Mouse (Mus musculus) activated CD4-positive, CD25-positive, alpha-beta regulatory T cell, adult 4 months (primary cell): ENCODE results near the gene Eif3m. TPM values are rescaled to one million over a fixed set of nuclear protein-coding genes. Genes with fewer than 3 reads are reported as not detected.
"Not testable (repeated sequence)": the region's sequence is repeated elsewhere in the genome, so short reads cannot be mapped to it uniquely, and the experiment has no call there.

Experiments used
- ATAC-seq: one replicate; pipeline ENCODE4 v1.8.0; 2017
- polyA plus RNA-seq, 2 experiments: library from polyadenylated mRNA; unstranded; fragments of 100-300 nt; shearing (Covaris generic); gene quantifications; one replicate each; pipeline ENCODE4 v1.2.1; 2017

Eif3m gene
- polyA plus RNA-seq: 100 to 1,000 TPM; 394 to 437 TPM

- ATAC-seq: peak; percentile 93
Observed at GRCm38 (mm10) chr2:105016967-105017287, at the start of gene Eif3m. Gene Eif3m, minus strand, starts transcription at chr2:105017080.

- ATAC-seq: no peak
Observed at GRCm38 (mm10) chr2:105062741-105063372, 46.0 kb upstream of the Eif3m start.

GRCm38 (mm10) chr2:105058577-105059116 is 41.8 kb upstream of the Eif3m start:
- ATAC-seq: no peak

GRCm38 (mm10) chr2:105055529-105055928 is 38.6 kb upstream of the Eif3m start:
- no peak for ATAC-seq

GRCm38 (mm10) chr2:105048301-105048700 is 31.4 kb upstream of the Eif3m start:
- no peak for ATAC-seq

GRCm38 (mm10) chr2:105043152-105043551 is 26.3 kb upstream of the Eif3m start:
- ATAC-seq: no peak

GRCm38 (mm10) chr2:105040859-105041258 is 24.0 kb upstream of the Eif3m start:
- ATAC-seq: no peak

- no peak for ATAC-seq
Observed at GRCm38 (mm10) chr2:105038879-105039278, 22.0 kb upstream of the Eif3m start.

- no peak for ATAC-seq
Observed at GRCm38 (mm10) chr2:105037956-105038569, 21.2 kb upstream of the Eif3m start.

GRCm38 (mm10) chr2:105036401-105037070 is 19.7 kb upstream of the Eif3m start:
- no peak for ATAC-seq

GRCm38 (mm10) chr2:105035985-105036384 is 19.1 kb upstream of the Eif3m start:
- ATAC-seq: no peak

- ATAC-seq: no peak
Observed at GRCm38 (mm10) chr2:105034084-105034483, 17.2 kb upstream of the Eif3m start.

GRCm38 (mm10) chr2:105030505-105030904 is 13.6 kb upstream of the Eif3m start:
- no peak for ATAC-seq

GRCm38 (mm10) chr2:105028806-105029205 is 11.9 kb upstream of the Eif3m start:
- ATAC-seq: no peak

- no peak for ATAC-seq
Observed at GRCm38 (mm10) chr2:105026950-105027695, 10.2 kb upstream of the Eif3m start.

GRCm38 (mm10) chr2:105025610-105026009 is 8.7 kb upstream of the Eif3m start:
- not testable (repeated sequence) for ATAC-seq

GRCm38 (mm10) chr2:105023815-105024214 is 6.9 kb upstream of the Eif3m start:
- no peak for ATAC-seq

- no peak for ATAC-seq
Observed at GRCm38 (mm10) chr2:105023031-105023615, 6.2 kb upstream of the Eif3m start.

- peak; percentile 91 for ATAC-seq
Observed at GRCm38 (mm10) chr2:105021836-105022235, 5.0 kb upstream of the Eif3m start.

- no peak for ATAC-seq
Observed at GRCm38 (mm10) chr2:105021256-105021655, 4.4 kb upstream of the Eif3m start.

- no peak for ATAC-seq
Observed at GRCm38 (mm10) chr2:105019457-105019856, 2.6 kb upstream of the Eif3m start.

GRCm38 (mm10) chr2:105017802-105018201 is 922 bp upstream of the Eif3m start:
- no peak for ATAC-seq
